Mouse (Mus musculus): Measurements from ENCODE around the gene Arhgap15. TPM values are rescaled to one million over a fixed set of nuclear protein-coding genes. Genes with fewer than 3 reads are reported as not detected.

Gene Arhgap15
- total RNA-seq, 2 experiments from 2014 or later = 7.6 to 10.2 TPM

GRCm38 (mm10) chr2:43769850-43770570 is 21.4 kb downstream of the Arhgap15 start:
- intact Hi-C loops (cut with DNase I) = no loop called here
- no peak for DNase-seq (ENCODE audit: low spot score in 2 of 2)

DNA sequence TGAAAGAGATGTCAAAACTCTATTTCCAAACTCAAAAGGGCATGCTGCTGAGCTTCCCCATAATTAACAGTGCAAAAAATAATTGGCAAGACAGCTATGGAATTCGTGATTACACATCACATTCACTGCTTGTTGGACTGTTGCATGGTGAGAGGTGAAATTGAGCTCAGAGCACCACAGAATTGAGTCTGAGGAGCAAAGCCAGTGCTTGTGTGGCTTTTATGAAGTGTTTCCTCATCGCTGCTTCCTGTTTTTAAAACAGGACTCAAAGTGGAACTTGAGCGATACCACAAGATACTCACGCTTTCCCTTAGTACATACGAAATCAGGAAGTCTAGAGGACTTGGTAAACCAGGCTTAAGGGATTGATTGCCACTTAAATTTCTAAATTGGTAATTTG is 24.0 kb downstream of the Arhgap15 start:
- intact Hi-C loops (cut with DNase I) = no loop called here
- no peak for DNase-seq (ENCODE audit: low spot score in 2 of 2)

DNA sequence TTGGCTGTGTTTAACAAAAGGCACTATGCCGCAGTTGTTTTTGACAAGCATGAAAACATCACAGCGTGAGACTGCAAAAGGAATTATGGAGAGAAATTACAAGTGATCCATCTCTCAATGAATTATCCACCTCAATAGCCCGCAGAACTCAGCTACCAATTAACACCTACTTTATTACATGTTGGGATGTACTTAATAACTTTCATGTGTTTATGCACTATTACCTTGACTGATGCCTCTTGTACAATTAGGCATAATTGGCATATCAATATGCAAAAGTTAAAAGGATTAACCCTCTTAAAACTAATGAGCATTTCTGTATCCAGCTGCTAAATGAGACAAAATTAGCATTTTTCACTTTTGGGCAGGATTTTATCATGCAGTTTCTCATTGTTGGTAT is 33.5 kb downstream of the Arhgap15 start:
- DNase-seq (ENCODE audit: low spot score in 2 of 2) = no peak
- intact Hi-C loops (cut with DNase I) = no loop called here

GRCm38 (mm10) chr2:43783759-43784735 is 35.4 kb downstream of the Arhgap15 start:
- DNase-seq (ENCODE audit: low spot score in 2 of 2) = no peak
- intact Hi-C loops (cut with DNase I) = no loop called here

DNA sequence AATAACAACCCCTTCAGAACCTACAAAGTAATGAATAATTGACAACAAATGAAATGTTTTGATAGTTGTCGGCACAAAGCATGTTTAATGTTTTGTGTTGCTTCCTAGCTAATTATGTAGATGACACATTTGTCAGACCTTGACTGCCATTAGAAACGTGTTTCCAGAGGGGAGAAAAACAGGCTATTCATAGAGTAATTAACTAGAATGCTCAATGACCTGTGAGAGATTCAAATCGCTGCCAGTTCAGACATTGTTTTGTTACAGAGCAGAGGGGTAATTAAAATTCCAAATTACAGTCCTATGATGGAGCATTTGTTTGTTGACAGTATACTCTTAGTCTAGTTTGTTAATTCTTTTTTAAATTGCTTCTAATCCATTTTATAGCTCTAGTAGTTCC is 37.5 kb downstream of the Arhgap15 start:
- no peak for DNase-seq (ENCODE audit: low spot score in 2 of 2)
- intact Hi-C loops (cut with DNase I) = loop anchor here (5.0 kb wide), 1 partner anchor 116 kb away; no protein-coding TSS in a partner anchor

- intact Hi-C loops (cut with DNase I) = loop anchor here (5.0 kb wide), 1 partner anchor 115 kb away; no protein-coding TSS in a partner anchor
- peak; percentile 56 to 69 for DNase-seq (ENCODE audit: low spot score in 2 of 2)
Observed at GRCm38 (mm10) chr2:43787141-43787540, 38.5 kb downstream of the Arhgap15 start.

DNA sequence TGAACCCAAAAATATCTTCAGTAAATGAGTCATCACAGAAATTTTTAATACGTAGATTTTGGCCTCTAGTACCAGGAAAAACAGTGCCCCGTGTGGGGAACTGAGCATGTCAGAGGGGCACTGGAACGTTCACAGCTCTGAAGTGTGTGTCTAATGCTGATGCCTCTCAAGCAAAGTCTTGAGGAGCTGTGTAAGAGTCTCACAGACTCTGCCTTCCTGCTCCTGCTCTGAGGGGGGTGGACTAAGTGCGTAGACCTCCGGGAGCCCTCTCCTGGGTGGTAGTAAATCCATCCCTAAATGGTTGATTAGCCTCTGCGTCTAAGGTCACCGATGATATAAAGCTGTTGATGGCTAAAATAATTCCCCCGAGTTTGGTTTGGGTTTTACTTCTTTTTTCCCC is 39.9 kb downstream of the Arhgap15 start:
- intact Hi-C loops (cut with DNase I) = loop anchor here (5.0 kb wide), 1 partner anchor 114 kb away; no protein-coding TSS in a partner anchor
- DNase-seq (ENCODE audit: low spot score in 2 of 2) = no peak

DNA sequence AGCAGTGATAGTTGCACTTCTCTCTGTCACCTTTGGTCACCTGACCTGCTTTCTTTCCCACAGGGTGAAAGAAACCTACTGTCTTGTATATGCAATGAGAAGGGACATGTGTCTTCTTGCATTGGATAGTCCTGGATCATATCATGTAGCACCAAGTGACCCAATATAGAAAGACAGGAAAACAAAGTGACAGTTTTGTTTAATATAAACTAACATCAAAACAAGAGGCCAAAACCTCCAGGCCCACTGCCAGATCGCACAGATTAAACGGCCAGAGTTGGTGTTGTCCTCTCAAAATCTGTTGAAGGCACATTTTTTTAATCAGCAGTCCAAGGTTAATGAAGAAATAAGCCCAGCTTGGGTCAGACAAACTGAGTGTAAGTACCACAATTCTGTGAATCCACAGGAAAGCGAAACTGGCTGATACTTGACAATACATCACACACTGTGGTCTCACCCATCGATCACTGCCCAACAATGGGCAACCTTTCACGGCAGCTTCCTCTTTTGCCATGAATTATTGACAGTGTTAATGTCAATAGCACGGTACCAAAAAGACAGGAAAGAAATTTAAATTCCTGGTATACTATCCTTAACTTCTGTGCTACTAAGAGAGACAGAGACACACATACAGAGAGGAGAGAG is 41.5 kb downstream of the Arhgap15 start:
- DNase-seq (ENCODE audit: low spot score in 2 of 2) = no peak
- intact Hi-C loops (cut with DNase I) = no loop called here

DNA sequence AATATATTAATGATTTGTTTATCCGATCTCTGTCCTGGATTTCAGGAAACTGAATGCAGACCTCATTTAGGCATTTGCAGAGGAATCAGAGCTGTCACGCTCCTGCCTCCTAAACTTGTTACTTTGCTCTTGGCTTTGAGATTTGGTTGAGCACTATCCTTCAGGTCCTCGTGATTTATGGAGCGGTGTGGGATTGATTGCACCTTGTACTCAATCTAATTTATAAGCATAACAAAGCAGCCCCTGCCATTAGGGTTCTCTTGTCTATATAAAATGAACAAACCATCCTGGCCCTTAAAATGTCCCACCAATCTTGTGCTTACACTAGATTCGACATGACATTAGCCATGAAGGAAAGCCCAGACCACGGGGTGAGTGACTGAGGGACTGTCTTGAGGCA is 43.0 kb downstream of the Arhgap15 start:
- intact Hi-C loops (cut with DNase I) = no loop called here
- no peak for DNase-seq (ENCODE audit: low spot score in 2 of 2)

DNA sequence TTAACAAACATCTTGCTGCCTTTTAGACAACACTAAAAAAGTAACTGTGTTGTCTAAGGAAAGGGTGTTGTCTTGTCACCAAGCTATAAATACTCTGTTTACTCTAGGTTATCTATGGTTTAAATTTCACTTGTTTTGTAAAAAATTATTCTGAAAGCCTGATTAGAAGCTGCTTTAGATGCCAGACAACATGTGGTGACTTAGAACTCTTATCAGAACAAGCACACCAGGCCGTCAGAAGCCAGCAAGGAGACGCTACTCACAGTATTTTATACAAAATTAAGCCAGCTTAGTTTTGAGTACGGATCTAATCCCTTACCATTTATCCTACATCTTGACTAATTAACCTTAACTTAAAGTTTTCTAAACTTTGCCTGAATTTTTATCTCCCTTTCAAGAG is 44.5 kb downstream of the Arhgap15 start:
- no peak for DNase-seq (ENCODE audit: low spot score in 2 of 2)
- intact Hi-C loops (cut with DNase I) = no loop called here

DNA sequence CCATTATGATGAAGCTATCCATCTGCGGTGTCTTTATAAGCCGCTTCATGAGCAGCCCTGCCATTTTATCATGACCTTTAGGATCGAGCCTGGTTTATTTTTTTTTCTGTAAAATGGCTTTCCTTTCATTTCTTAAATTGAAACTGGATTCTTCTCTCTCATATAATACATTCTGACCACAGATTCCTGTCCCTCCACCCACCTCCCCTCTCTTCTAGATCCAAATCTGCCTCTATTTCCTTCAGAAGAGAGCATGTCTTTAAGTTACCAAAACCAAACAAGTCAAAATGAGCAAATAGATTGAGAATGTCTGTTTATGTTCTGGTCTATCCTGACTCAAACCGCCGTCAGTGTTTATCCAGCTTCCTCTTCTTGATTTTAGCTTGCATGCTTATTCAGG is 46.1 kb downstream of the Arhgap15 start:
- DNase-seq (ENCODE audit: low spot score in 2 of 2) = no peak
- intact Hi-C loops (cut with DNase I) = no loop called here

DNA sequence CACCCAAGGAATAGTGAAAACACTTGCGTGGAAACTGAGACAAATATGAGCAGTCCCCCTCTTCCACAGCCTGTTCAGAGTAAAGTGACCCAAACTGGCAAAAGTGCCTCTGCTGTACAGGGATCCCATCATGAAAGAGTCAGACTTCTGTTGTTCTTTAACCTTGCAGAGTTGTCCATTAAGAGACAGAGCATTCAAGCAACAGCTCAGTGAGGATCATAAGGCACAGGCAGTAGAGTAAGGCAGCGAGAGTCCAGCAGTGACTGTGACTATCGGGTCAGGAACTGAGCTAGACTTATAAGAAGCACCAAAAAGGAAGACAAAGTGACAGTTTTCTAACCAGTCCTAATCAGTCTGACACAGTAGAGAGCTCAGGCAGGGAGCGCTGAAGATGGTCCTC is 47.8 kb downstream of the Arhgap15 start:
- DNase-seq (ENCODE audit: low spot score in 2 of 2) = no peak
- intact Hi-C loops (cut with DNase I) = no loop called here

- no peak for DNase-seq (ENCODE audit: low spot score in 2 of 2)
- intact Hi-C loops (cut with DNase I) = no loop called here
Observed at GRCm38 (mm10) chr2:43805960-43806744, 57.5 kb downstream of the Arhgap15 start.

- no peak for DNase-seq (ENCODE audit: low spot score in 2 of 2)
- intact Hi-C loops (cut with DNase I) = no loop called here
Observed at GRCm38 (mm10) chr2:43815896-43816787, 67.5 kb downstream of the Arhgap15 start.

GRCm38 (mm10) chr2:43816788-43817581 is 68.4 kb downstream of the Arhgap15 start:
- peak; percentile 51 to 54 for DNase-seq (ENCODE audit: low spot score in 2 of 2)
- intact Hi-C loops (cut with DNase I) = no loop called here

- intact Hi-C loops (cut with DNase I) = no loop called here
- DNase-seq (ENCODE audit: low spot score in 2 of 2) = no peak
Observed at GRCm38 (mm10) chr2:43835931-43836330, 87.3 kb downstream of the Arhgap15 start.

- peak; percentile 25 to 52 for DNase-seq (ENCODE audit: low spot score in 2 of 2)
- intact Hi-C loops (cut with DNase I) = no loop called here
Observed at GRCm38 (mm10) chr2:43841644-43842043, 93.0 kb downstream of the Arhgap15 start.

Data from left cerebral cortex, postnatal 14 days (tissue).